Mouse (Mus musculus) splenic B cell, adult 2 months (primary cell): ENCODE data around the gene Wdr92.
A peak's percentile ranks its signal among the peaks of the same experiment; 100 is the strongest.

Experiments used
- DNase-seq: peaks from one replicate; pipeline ENCODE4 v3.0.0-alpha.2; 2011; ENCODE audit warnings: low read depth, low spot score
- H3K27me3 ChIP-seq: 2 replicates; pipeline ENCODE4 v1.6.1; 2012; ENCODE audit warnings: mild to moderate bottlenecking, low read length, moderate library complexity, mixed read lengths; ENCODE audit not compliant: control insufficient read depth, poor library complexity, insufficient read depth, severe bottlenecking
- H3K36me3 ChIP-seq: 2 replicates; pipeline ENCODE4 v1.6.1; 2012; ENCODE audit warnings: mild to moderate bottlenecking, low read length, moderate library complexity, mixed read lengths; ENCODE audit not compliant: control insufficient read depth, poor library complexity, insufficient read depth, severe bottlenecking

The Wdr92 gene

GRCm38 (mm10) chr11:17181807-17182206, at the start of gene Wdr92:
Gene Wdr92, plus strand, starts transcription at chr11:17182107.
- Histone ChIP-seq H3K27me3 (no peaks in the 10 kb centered on the region), H3K36me3 (peaks cover 2% of the 10 kb centered on the region; the same call in 1 of the 2 replicates)
- no peak for DNase-seq

DNA sequence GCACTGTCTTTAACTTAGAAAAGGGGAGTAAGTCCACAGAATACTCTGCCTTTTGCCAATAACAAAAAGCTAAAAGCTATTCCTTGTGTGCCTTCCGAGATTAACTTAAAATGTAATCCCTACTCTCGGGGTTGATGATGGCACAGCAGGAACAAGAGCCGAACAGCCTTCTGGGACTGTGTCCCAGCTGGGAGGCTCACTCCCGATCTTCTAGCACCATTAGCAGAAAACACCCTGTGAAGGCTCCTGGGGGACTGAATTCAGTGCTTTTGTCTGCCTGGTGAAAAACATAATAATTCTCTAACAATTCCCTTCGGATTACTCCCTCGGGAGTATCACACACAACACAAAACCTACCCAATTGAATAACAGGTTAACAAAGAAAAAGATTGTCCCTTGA, 46.3 kb upstream of the Wdr92 start:
- DNase-seq = no peak
- no peaks in the 10 kb centered on the region for H3K36me3 ChIP-seq
- H3K27me3 ChIP-seq = no peaks in the 10 kb centered on the region

GRCm38 (mm10) chr11:17138306-17139033, 43.4 kb upstream of the Wdr92 start:
- H3K27me3 ChIP-seq = no peaks in the 10 kb centered on the region
- no peak for DNase-seq
- no peaks in the 10 kb centered on the region for H3K36me3 ChIP-seq

DNA sequence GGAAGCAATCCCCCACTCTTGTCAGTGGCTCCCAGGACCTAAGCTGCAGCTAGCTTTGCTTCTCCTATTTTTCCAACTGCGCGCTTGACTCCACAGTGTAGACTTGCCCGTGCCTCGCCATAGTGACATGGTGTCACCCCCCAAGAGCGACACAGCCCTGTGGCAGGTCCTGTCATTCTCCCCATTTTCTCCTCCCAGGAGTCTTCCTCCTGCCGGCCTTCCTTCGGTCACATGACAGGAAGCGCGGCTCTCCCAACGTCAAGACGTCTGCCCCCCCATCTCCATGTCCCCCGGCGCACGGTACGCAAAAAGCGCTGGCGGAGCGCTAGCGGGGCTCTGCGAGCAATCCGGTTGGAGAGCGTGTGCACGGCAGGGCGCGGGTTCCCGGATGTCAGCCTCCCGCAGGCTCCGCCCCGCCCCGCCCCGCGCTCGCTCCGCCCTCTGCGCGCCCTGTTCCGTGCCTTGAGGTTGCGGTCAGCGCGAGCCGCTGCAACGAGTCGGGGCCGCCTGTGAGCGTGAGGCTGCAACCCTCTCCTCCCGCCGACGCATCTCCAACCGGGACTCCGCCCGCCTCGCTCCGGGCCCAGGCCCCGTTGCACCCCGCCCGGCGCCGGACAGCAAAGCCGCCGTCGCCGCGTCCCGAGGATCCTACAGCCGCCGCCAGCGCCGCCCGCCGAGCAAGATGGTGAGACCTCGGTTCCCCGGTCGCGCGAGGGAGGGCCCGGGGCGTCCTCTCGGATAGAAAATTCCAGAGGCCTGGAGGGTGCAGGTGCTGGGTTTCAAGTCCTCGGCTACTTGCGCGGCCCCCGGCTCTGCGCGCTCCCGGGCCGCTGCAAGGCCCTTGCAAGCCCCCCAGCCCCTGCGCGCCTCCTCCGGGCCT, 22.8 kb upstream of the Wdr92 start, which contains the start of gene Ppp3r1:
Ppp3r1 (plus strand) TSS at position 406 of the 880 bp plus-strand sequence.
- Histone ChIP-seq H3K36me3 (no peaks in the 10 kb centered on the region), H3K27me3 (no peaks in the 10 kb centered on the region)
- DNase-seq = peak; percentile 95

DNA sequence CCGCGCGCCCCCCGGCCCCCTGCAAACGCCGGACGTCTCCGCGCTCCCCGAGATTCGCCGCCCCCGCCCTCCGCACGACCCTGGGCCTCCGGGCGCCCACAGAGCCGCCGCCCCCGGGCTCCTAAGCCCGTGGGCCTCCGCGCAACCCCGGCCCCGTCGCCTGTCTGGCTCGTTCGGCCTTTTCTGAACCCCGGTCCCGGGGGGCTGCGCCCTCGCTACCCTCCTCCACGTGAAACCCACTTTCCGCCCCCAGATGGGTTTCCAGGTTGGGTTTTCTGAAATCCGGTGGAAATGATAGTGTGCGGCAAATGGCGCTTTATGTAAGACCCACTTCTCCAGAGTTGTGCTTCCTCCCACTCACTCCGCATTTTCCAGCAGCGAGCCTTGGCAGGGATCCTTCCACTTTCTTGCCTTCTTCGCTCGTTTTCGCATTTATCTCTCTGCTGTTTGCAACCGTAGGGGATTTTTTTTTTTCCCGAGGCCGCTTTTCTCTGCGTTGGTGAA, 22.1 kb upstream of the Wdr92 start:
- peak; percentile 32 for DNase-seq
- Histone ChIP-seq H3K27me3 (no peaks in the 10 kb centered on the region), H3K36me3 (no peaks in the 10 kb centered on the region)

GRCm38 (mm10) chr11:17160242-17160641, 21.7 kb upstream of the Wdr92 start:
- DNase-seq = peak; percentile 66
- Histone ChIP-seq H3K36me3 (no peaks in the 10 kb centered on the region), H3K27me3 (no peaks in the 10 kb centered on the region)

DNA sequence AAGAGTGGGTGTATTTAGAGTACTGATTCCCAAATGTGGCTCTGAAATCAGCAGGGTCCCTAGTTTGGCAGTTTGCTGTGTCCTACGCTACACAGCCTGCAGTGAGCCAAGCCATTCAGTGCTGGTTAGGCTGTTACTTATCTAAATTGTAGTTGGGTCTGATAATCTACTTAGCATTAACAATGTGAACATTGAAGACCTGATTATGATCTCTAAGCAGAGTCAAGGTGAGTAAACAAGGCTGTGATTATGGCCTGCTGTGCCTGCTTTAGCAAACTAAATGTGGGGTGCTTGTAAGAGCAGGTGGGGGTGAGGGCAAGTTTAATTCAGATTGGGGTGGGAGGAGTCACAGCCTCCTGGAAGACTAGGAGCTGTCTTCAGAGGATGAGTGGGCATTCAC, 18.0 kb upstream of the Wdr92 start:
- DNase-seq = no peak

GRCm38 (mm10) chr11:17166627-17167026, 15.3 kb upstream of the Wdr92 start:
- peak; percentile 78 for DNase-seq

More for the DNA sequence above, 18.0 kb upstream of the Wdr92 start:
- Histone ChIP-seq H3K27me3 (no peaks in the 10 kb centered on the region), H3K36me3 (no peaks in the 10 kb centered on the region)

DNA sequence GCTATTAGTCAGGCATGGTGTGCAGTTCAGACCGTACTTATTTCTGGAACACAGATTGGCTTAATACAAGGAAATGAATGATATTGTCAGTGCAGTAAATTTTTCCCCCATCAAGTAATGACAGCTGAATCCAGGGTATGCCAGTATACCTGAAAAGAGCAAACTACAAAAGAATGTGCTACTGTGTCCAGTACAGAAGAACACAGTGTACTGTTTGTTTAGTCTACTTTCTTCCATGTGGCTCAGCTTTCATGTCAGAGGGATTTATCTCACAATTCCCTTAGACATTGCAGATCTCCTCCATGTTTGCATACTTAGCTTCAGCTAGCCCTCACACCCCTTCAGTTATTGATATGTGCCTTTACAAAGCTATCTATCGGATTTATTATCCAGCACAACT, 12.6 kb upstream of the Wdr92 start:
- no peak for DNase-seq
- Histone ChIP-seq H3K36me3 (no peaks in the 10 kb centered on the region), H3K27me3 (no peaks in the 10 kb centered on the region)

More at GRCm38 (mm10) chr11:17166627-17167026, 15.3 kb upstream of the Wdr92 start:
- no peaks in the 10 kb centered on the region for H3K27me3 ChIP-seq
- H3K36me3 ChIP-seq = no peaks in the 10 kb centered on the region

DNA sequence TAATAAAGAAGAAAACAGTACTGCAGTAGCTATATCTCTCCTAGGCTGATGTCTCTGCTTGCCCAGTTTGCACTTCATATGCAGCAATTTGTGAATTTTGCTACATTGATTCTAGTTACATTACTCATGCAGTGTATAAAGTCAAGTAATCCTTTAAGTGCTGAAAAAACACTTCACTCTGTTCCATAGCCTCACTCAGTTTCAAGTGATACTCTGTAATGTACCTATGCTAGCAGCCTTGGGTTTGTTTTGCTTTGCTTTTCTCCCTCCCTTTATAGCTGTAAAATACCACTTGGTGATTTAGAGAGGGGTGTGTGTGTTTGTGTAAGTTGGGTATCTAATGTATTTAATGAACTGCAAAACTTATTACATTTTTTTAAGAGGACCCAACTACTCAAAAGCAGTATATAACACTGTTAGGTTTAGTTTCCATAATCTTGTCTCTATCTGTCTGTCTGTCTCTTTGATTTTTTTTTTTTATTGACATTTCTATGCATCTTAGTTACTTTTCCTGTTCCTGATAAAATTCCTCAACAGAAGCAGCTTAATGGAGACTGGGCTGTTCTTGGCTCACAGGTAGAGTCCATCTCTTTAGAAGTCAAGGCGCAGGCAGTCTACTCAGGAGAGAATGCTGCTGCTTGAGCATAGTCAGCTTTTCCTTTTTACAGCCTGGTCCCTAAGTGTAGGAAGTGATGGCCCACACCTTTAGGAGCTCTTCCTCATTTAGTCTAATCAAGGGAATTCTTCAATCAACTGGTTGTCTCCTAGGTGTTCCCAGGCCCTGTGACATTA, 10.8 kb upstream of the Wdr92 start:
- Histone ChIP-seq H3K27me3 (no peaks in the 10 kb centered on the region), H3K36me3 (no peaks in the 10 kb centered on the region)
- no peak for DNase-seq

DNA sequence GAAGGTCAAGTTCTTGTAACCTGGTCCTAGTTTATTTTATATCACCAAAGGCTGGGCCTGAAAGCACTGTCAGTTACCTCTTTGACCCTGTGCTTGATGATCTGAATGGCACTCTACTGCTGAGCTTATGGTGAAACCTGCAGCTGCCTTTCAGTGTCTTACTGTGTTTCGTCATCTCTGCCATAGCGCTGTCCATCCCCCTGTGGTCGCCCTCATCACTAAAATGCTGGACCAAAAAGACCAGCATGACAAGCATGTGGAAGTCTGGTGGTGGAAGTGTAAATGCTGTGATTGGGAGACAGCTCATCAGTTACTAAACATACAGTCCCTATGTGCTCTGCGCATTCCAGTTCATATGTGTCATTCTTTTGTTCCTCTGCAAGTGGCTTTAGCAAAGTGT, 9.6 kb upstream of the Wdr92 start:
- Histone ChIP-seq H3K36me3 (no peaks in the 10 kb centered on the region), H3K27me3 (no peaks in the 10 kb centered on the region)
- DNase-seq = no peak

- H3K36me3 ChIP-seq = no peaks in the 10 kb centered on the region
- no peak for DNase-seq
- H3K27me3 ChIP-seq = no peaks in the 10 kb centered on the region
These were observed 5.3 kb upstream of the Wdr92 start for GRCm38 (mm10) chr11:17176638-17177037.

DNA sequence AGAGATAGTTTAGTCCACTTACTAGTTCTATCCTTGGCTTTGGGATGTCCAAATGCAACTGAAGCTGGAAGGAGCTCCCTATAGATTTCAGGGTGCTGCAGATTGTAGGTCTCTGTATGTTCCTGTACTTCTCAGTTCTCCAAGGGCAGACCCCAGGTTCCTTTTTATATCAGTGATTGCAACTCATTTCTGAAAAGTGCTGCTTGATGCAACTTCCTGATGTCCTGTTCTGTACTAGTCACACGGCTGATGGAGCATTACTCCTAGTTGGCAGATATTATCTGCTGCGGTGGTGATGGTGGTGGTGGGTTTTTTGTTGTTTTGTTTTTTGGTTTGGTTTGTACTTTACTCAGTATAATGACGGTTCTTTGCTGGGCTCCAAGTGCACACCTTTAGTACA, 1.2 kb upstream of the Wdr92 start:
- H3K36me3 ChIP-seq = no peaks in the 10 kb centered on the region
- H3K27me3 ChIP-seq = no peaks in the 10 kb centered on the region
- no peak for DNase-seq

DNA sequence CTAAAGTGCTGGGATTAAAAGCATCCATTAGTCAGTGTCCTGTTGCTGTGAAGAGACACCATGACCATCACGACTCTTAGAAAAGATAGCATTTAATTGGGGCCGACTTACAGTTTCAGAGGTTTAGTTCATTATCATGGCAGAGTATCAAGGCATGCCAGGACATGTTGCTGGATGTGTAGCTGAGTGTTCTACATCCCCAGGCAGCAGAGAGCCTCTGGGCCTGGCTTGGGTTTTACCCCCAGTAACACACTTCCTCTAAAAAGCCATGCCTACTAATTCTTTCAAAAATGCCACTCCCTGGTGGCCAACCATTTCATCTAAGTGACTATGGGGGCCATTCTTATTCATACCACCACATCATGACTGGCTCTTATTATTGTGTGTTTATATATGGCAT, 1.3 kb downstream of the Wdr92 start:
- Histone ChIP-seq H3K27me3 (no peaks in the 10 kb centered on the region), H3K36me3 (peaks cover 2% of the 10 kb centered on the region; the same call in 1 of the 2 replicates)
- DNase-seq = peak; percentile 26
